Mouse (Mus musculus) testis, adult 2 months (tissue): ENCODE data around the gene Ccdc18. TPM values are rescaled to one million over a fixed set of nuclear protein-coding genes. Genes with fewer than 3 reads are reported as not detected.

Source experiments
- H3K27ac ChIP-seq: fragments of 200-500 bp; 2 replicates; pipeline ENCODE4 v1.5.1; 2012; ENCODE audit warnings: low read depth, low read length; ENCODE audit not compliant: control insufficient read depth, insufficient read depth
- H3K27me3 ChIP-seq: fragments of 200-500 bp; 2 replicates; pipeline ENCODE4 v1.6.1; 2012; ENCODE audit warnings: mild to moderate bottlenecking, low read length, moderate library complexity; ENCODE audit not compliant: control insufficient read depth, insufficient read depth
- H3K36me3 ChIP-seq: fragments of 200-500 bp; 2 replicates; pipeline ENCODE4 v1.6.1; 2012; ENCODE audit warnings: mild to moderate bottlenecking, low read length; ENCODE audit not compliant: control insufficient read depth, insufficient read depth
- H3K4me1 ChIP-seq: fragments of 200-500 bp; 2 replicates; pipeline ENCODE4 v1.6.1; 2012; ENCODE audit warnings: low read length; ENCODE audit not compliant: control insufficient read depth, insufficient read depth
- H3K4me3 ChIP-seq: fragments of 200-500 bp; 2 replicates; pipeline ENCODE4 v1.5.1; 2012; ENCODE audit warnings: low read depth, mild to moderate bottlenecking, low read length, moderate library complexity, mixed read lengths; ENCODE audit not compliant: control insufficient read depth
- CTCF ChIP-seq: fragments of 200-500 bp; IDR thresholded peaks from 2 replicates; pipeline ENCODE4 v1.5.1; 2012; ENCODE audit warnings: low read depth, mild to moderate bottlenecking, inconsistent platforms, low read length, moderate library complexity; ENCODE audit not compliant: control insufficient read depth, insufficient read depth, insufficient replicate concordance
- POLR2A ChIP-seq: fragments of 200-500 bp; IDR thresholded peaks from 2 replicates; pipeline ENCODE4 v1.6.1; 2012; ENCODE audit warnings: low read depth, mild to moderate bottlenecking, inconsistent platforms, low read length, moderate library complexity; ENCODE audit not compliant: control insufficient read depth
- polyA plus RNA-seq: library from polyadenylated mRNA; depleted of rRNA; stranded (reverse); fragments of >200 nt; gene quantifications from 2 replicates; pipeline ENCODE4 v1.2.3, GENCODE M21; 2012

The Ccdc18 gene
- polyA plus RNA-seq, 1 experiment = 1.3 TPM

GRCm38 (mm10) chr5:108188967-108189366 is 56.3 kb downstream of the Ccdc18 start:
- TF ChIP-seq POLR2A (no peak), CTCF (no peak)
- Histone ChIP-seq H3K27ac (no peak overlapping the region), H3K4me3 (no peak overlapping the region), H3K4me1 (no peaks in the 10 kb centered on the region), H3K27me3 (no peaks in the 10 kb centered on the region), H3K36me3 (no peaks in the 10 kb centered on the region)

GRCm38 (mm10) chr5:108206008-108206407 is 73.3 kb downstream of the Ccdc18 start:
- H3K27me3 ChIP-seq = no peaks in the 10 kb centered on the region
- H3K4me1 ChIP-seq = no peaks in the 10 kb centered on the region
- H3K27ac ChIP-seq = no peak overlapping the region
- H3K36me3 ChIP-seq = no peaks in the 10 kb centered on the region
- no peak overlapping the region for H3K4me3 ChIP-seq
- TF ChIP-seq CTCF (no peak), POLR2A (no peak)

GRCm38 (mm10) chr5:108211512-108211911 is 78.8 kb downstream of the Ccdc18 start:
- no peak overlapping the region for H3K27ac ChIP-seq
- H3K36me3 ChIP-seq = no peaks in the 10 kb centered on the region
- no peaks in the 10 kb centered on the region for H3K27me3 ChIP-seq
- TF ChIP-seq POLR2A (no peak), CTCF (no peak)
- no peak overlapping the region for H3K4me3 ChIP-seq
- H3K4me1 ChIP-seq = no peaks in the 10 kb centered on the region

- Histone ChIP-seq H3K4me1 (no peaks in the 10 kb centered on the region), H3K27me3 (no peaks in the 10 kb centered on the region), H3K4me3 (no peak overlapping the region), H3K36me3 (no peaks in the 10 kb centered on the region), H3K27ac (no peak overlapping the region)
- TF ChIP-seq CTCF (no peak), POLR2A (no peak)
Observed at GRCm38 (mm10) chr5:108214928-108215327, 82.3 kb downstream of the Ccdc18 start.

GRCm38 (mm10) chr5:108224077-108224476 is 91.4 kb downstream of the Ccdc18 start:
- H3K36me3 ChIP-seq = no peaks in the 10 kb centered on the region
- no peaks in the 10 kb centered on the region for H3K27me3 ChIP-seq
- H3K4me3 ChIP-seq = no peak overlapping the region
- no peak overlapping the region for H3K27ac ChIP-seq
- no peaks in the 10 kb centered on the region for H3K4me1 ChIP-seq
- TF ChIP-seq POLR2A (no peak), CTCF (no peak)

- H3K4me3 ChIP-seq = no peak overlapping the region
- no peaks in the 10 kb centered on the region for H3K4me1 ChIP-seq
- no peaks in the 10 kb centered on the region for H3K27me3 ChIP-seq
- no peak overlapping the region for H3K27ac ChIP-seq
- TF ChIP-seq CTCF (no peak), POLR2A (no peak)
- H3K36me3 ChIP-seq = no peaks in the 10 kb centered on the region
Observed at GRCm38 (mm10) chr5:108226159-108226558, 93.5 kb downstream of the Ccdc18 start.

- H3K27me3 ChIP-seq = no peaks in the 10 kb centered on the region
- H3K36me3 ChIP-seq = no peaks in the 10 kb centered on the region
- H3K4me1 ChIP-seq = no peaks in the 10 kb centered on the region
- no peak for TF ChIP-seq POLR2A
- TF ChIP-seq CTCF = no peak
- no peak overlapping the region for H3K27ac ChIP-seq
- H3K4me3 ChIP-seq = no peak overlapping the region
Observed at GRCm38 (mm10) chr5:108246314-108246765, 113.7 kb downstream of the Ccdc18 start.

GRCm38 (mm10) chr5:108250033-108250432 is 117.4 kb downstream of the Ccdc18 start:
- TF ChIP-seq POLR2A = no peak
- no peak for TF ChIP-seq CTCF
- no peaks in the 10 kb centered on the region for H3K27me3 ChIP-seq
- H3K27ac ChIP-seq = no peak overlapping the region
- H3K4me1 ChIP-seq = no peaks in the 10 kb centered on the region
- H3K4me3 ChIP-seq = no peak overlapping the region
- no peaks in the 10 kb centered on the region for H3K36me3 ChIP-seq

GRCm38 (mm10) chr5:108255259-108255658 is 122.6 kb downstream of the Ccdc18 start:
- Histone ChIP-seq H3K27me3 (no peaks in the 10 kb centered on the region), H3K36me3 (no peaks in the 10 kb centered on the region), H3K27ac (no peak overlapping the region), H3K4me1 (no peaks in the 10 kb centered on the region), H3K4me3 (no peak overlapping the region)
- TF ChIP-seq CTCF = no peak
